Mouse (Mus musculus): Measurements from ENCODE around the gene Vmn1r85. TPM values are rescaled to one million over a fixed set of nuclear protein-coding genes. Genes with fewer than 3 reads are reported as not detected.

Vmn1r85 gene
- polyA plus RNA-seq, 1 experiment = not detected

GRCm38 (mm10) chr7:13059536-13059935 is 35.4 kb downstream of the Vmn1r85 start:
- TF ChIP-seq CTCF (IDR thresholded peaks at IDR 0.05; ENCODE audit: extremely low read depth, insufficient read depth, insufficient read length, insufficient replicate concordance) (no peak), POLR2A (IDR thresholded peaks at IDR 0.05; ENCODE audit: low read depth, low read length) (no peak)
- no peaks in the 10 kb centered on the region for H3K36me3 ChIP-seq (ENCODE audit: control insufficient read depth, insufficient read depth, low read length)
- H3K27ac ChIP-seq (ENCODE audit: insufficient read depth, low read length) = no peak overlapping the region
- H3K4me1 ChIP-seq (ENCODE audit: control insufficient read depth, insufficient read depth, insufficient read length) = no peaks in the 10 kb centered on the region
- H3K27me3 ChIP-seq (ENCODE audit: control insufficient read depth, insufficient read depth, low read length) = no peaks in the 10 kb centered on the region
- H3K4me3 ChIP-seq (ENCODE audit: extremely low read depth, insufficient read depth, insufficient read length) = no peak overlapping the region
- no peak for DNase-seq (ENCODE audit: low read depth in 1 of 2, low spot score in 2 of 2)
- 94% methylated on average over 9 of the region's 9 CpGs for WGBS

- no peaks in the 10 kb centered on the region for H3K36me3 ChIP-seq (ENCODE audit: control insufficient read depth, insufficient read depth, low read length)
- DNase-seq (ENCODE audit: low read depth in 1 of 2, low spot score in 2 of 2) = no peak
- H3K4me3 ChIP-seq (ENCODE audit: extremely low read depth, insufficient read depth, insufficient read length) = no peak overlapping the region
- H3K27me3 ChIP-seq (ENCODE audit: control insufficient read depth, insufficient read depth, low read length) = no peaks in the 10 kb centered on the region
- TF ChIP-seq CTCF (IDR thresholded peaks at IDR 0.05; ENCODE audit: extremely low read depth, insufficient read depth, insufficient read length, insufficient replicate concordance) = no peak
- no peak for TF ChIP-seq POLR2A (IDR thresholded peaks at IDR 0.05; ENCODE audit: low read depth, low read length)
- no peaks in the 10 kb centered on the region for H3K4me1 ChIP-seq (ENCODE audit: control insufficient read depth, insufficient read depth, insufficient read length)
- WGBS = 78% methylated on average over 8 of the region's 8 CpGs
- no peak overlapping the region for H3K27ac ChIP-seq (ENCODE audit: insufficient read depth, low read length)
Observed at GRCm38 (mm10) chr7:13056913-13057700, 37.9 kb downstream of the Vmn1r85 start.

- peak; percentile 90 to 94 for DNase-seq (ENCODE audit: low read depth in 1 of 2, low spot score in 2 of 2)
- Histone ChIP-seq H3K4me3 (ENCODE audit: extremely low read depth, insufficient read depth, insufficient read length) (peak within 1 kb of the TSS; percentile 81), H3K27ac (ENCODE audit: insufficient read depth, low read length) (peak within 1 kb of the TSS; percentile 78), H3K4me1 (ENCODE audit: control insufficient read depth, insufficient read depth, insufficient read length) (no peaks in the 10 kb centered on the region), H3K36me3 (ENCODE audit: control insufficient read depth, insufficient read depth, low read length) (no peaks in the 10 kb centered on the region), H3K27me3 (ENCODE audit: control insufficient read depth, insufficient read depth, low read length) (no peaks in the 10 kb centered on the region)
- no peak for TF ChIP-seq CTCF (IDR thresholded peaks at IDR 0.05; ENCODE audit: extremely low read depth, insufficient read depth, insufficient read length, insufficient replicate concordance)
- peak; percentile 72 for TF ChIP-seq POLR2A (IDR thresholded peaks at IDR 0.05; ENCODE audit: low read depth, low read length)
- WGBS = under 1% methylated on average over 41 of the region's 41 CpGs
Observed at GRCm38 (mm10) chr7:13054287-13055010, 40.5 kb downstream of the Vmn1r85 start, which contains the start of gene Mzf1. Mzf1 (minus strand) TSS chr7:13054764.

- H3K27me3 ChIP-seq (ENCODE audit: control insufficient read depth, insufficient read depth, low read length) = no peaks in the 10 kb centered on the region
- 2% methylated on average over 15 of the region's 15 CpGs for WGBS
- H3K27ac ChIP-seq (ENCODE audit: insufficient read depth, low read length) = peak overlapping the region; percentile 25; the same call in 1 of the 2 replicates
- H3K36me3 ChIP-seq (ENCODE audit: control insufficient read depth, insufficient read depth, low read length) = no peaks in the 10 kb centered on the region
- H3K4me1 ChIP-seq (ENCODE audit: control insufficient read depth, insufficient read depth, insufficient read length) = no peaks in the 10 kb centered on the region
- DNase-seq (ENCODE audit: low read depth in 1 of 2, low spot score in 2 of 2) = no peak
- no peak for TF ChIP-seq CTCF (IDR thresholded peaks at IDR 0.05; ENCODE audit: extremely low read depth, insufficient read depth, insufficient read length, insufficient replicate concordance)
- no peak for TF ChIP-seq POLR2A (IDR thresholded peaks at IDR 0.05; ENCODE audit: low read depth, low read length)
- peak overlapping the region; percentile 81 for H3K4me3 ChIP-seq (ENCODE audit: extremely low read depth, insufficient read depth, insufficient read length)
Observed at GRCm38 (mm10) chr7:13053961-13054286, 41.0 kb downstream of the Vmn1r85 start.

GRCm38 (mm10) chr7:13053501-13053900 is 41.5 kb downstream of the Vmn1r85 start:
- no peak overlapping the region for H3K27ac ChIP-seq (ENCODE audit: insufficient read depth, low read length)
- no peaks in the 10 kb centered on the region for H3K4me1 ChIP-seq (ENCODE audit: control insufficient read depth, insufficient read depth, insufficient read length)
- 99% methylated on average over 2 of the region's 2 CpGs for WGBS
- H3K4me3 ChIP-seq (ENCODE audit: extremely low read depth, insufficient read depth, insufficient read length) = no peak overlapping the region
- DNase-seq (ENCODE audit: low read depth in 1 of 2, low spot score in 2 of 2) = no peak
- no peaks in the 10 kb centered on the region for H3K27me3 ChIP-seq (ENCODE audit: control insufficient read depth, insufficient read depth, low read length)
- TF ChIP-seq POLR2A (IDR thresholded peaks at IDR 0.05; ENCODE audit: low read depth, low read length) (no peak), CTCF (IDR thresholded peaks at IDR 0.05; ENCODE audit: extremely low read depth, insufficient read depth, insufficient read length, insufficient replicate concordance) (no peak)
- H3K36me3 ChIP-seq (ENCODE audit: control insufficient read depth, insufficient read depth, low read length) = no peaks in the 10 kb centered on the region

GRCm38 (mm10) chr7:13053001-13053400 is 42.0 kb downstream of the Vmn1r85 start:
- H3K4me1 ChIP-seq (ENCODE audit: control insufficient read depth, insufficient read depth, insufficient read length) = no peaks in the 10 kb centered on the region
- no peak for TF ChIP-seq CTCF (IDR thresholded peaks at IDR 0.05; ENCODE audit: extremely low read depth, insufficient read depth, insufficient read length, insufficient replicate concordance)
- no peak for TF ChIP-seq POLR2A (IDR thresholded peaks at IDR 0.05; ENCODE audit: low read depth, low read length)
- WGBS = 93% methylated on average over 13 of the region's 13 CpGs
- H3K36me3 ChIP-seq (ENCODE audit: control insufficient read depth, insufficient read depth, low read length) = no peaks in the 10 kb centered on the region
- no peak for DNase-seq (ENCODE audit: low read depth in 1 of 2, low spot score in 2 of 2)
- H3K27ac ChIP-seq (ENCODE audit: insufficient read depth, low read length) = no peak overlapping the region
- H3K4me3 ChIP-seq (ENCODE audit: extremely low read depth, insufficient read depth, insufficient read length) = no peak overlapping the region
- H3K27me3 ChIP-seq (ENCODE audit: control insufficient read depth, insufficient read depth, low read length) = no peaks in the 10 kb centered on the region

Measured in spleen, adult 2 months (tissue).